Mouse (Mus musculus): Measurements from ENCODE around the gene Serpine3. TPM values are rescaled to one million over a fixed set of nuclear protein-coding genes. Genes with fewer than 3 reads are reported as not detected.

Gene Serpine3
- total RNA-seq (2021) (not detected), polyA plus RNA-seq (2012; rRNA removed) (not detected in 2 replicates)
- long read RNA-seq: 0 reads

- Histone ChIP-seq H3K4me3 (no peak within 1 kb of the TSS), H3K4me1 (ENCODE audit: control insufficient read depth, insufficient read depth, low read length) (no peaks in the 10 kb centered on the region), H3K36me3 (ENCODE audit: control insufficient read depth, insufficient read depth, low read length) (no peaks in the 10 kb centered on the region), H3K9ac (ENCODE audit: low read depth, low read length) (no peak within 1 kb of the TSS), H3K27me3 (ENCODE audit: control insufficient read depth, insufficient read depth, low read length) (no peaks in the 10 kb centered on the region), H3K79me2 (replicated peaks; ENCODE audit: control insufficient read depth, insufficient read depth, low read length) (no peaks in the 10 kb centered on the region), H3K27ac (no peak within 1 kb of the TSS)
- 84% methylated on average over 8 of the region's 8 CpGs for WGBS
- TF ChIP-seq POLR2A (IDR thresholded peaks at IDR 0.05; ENCODE audit: insufficient read depth, low read depth, low read length): no peak
- no peak for TF ChIP-seq CTCF (IDR thresholded peaks at IDR 0.05)
- TF ChIP-seq EP300 (IDR thresholded peaks at IDR 0.05; ENCODE audit: insufficient read depth, low read depth, low read length): no peak
- DNase-seq: no peak
- intact Hi-C loops (cut with DNase I): no loop called here
These were observed at the start of gene Serpine3 for GRCm38 (mm10) chr14:62663367-62663766. Serpine3 (plus strand) TSS chr14:62663667.

- Histone ChIP-seq H3K36me3 (ENCODE audit: control insufficient read depth, insufficient read depth, low read length) (no peaks in the 10 kb centered on the region), H3K27me3 (ENCODE audit: control insufficient read depth, insufficient read depth, low read length) (peaks cover 2% of the 10 kb centered on the region; the same call in 1 of the 2 replicates), H3K79me2 (replicated peaks; ENCODE audit: control insufficient read depth, insufficient read depth, low read length) (no peaks in the 10 kb centered on the region), H3K27ac (no peak overlapping the region), H3K9ac (ENCODE audit: low read depth, low read length) (no peak overlapping the region), H3K4me3 (no peak overlapping the region), H3K4me1 (ENCODE audit: control insufficient read depth, insufficient read depth, low read length) (no peaks in the 10 kb centered on the region)
- WGBS: 92% methylated on average over 3 of the region's 3 CpGs
- TF ChIP-seq CTCF (IDR thresholded peaks at IDR 0.05) (no peak), EP300 (IDR thresholded peaks at IDR 0.05; ENCODE audit: insufficient read depth, low read depth, low read length) (no peak), POLR2A (IDR thresholded peaks at IDR 0.05; ENCODE audit: insufficient read depth, low read depth, low read length) (no peak)
- intact Hi-C loops (cut with DNase I): no loop called here
- no peak for DNase-seq
These were observed 41.1 kb upstream of the Serpine3 start for GRCm38 (mm10) chr14:62622393-62622792.

- intact Hi-C loops (cut with DNase I): no loop called here
- Histone ChIP-seq H3K79me2 (replicated peaks; ENCODE audit: control insufficient read depth, insufficient read depth, low read length) (no peaks in the 10 kb centered on the region), H3K27me3 (ENCODE audit: control insufficient read depth, insufficient read depth, low read length) (no peaks in the 10 kb centered on the region), H3K9ac (ENCODE audit: low read depth, low read length) (no peak overlapping the region), H3K36me3 (ENCODE audit: control insufficient read depth, insufficient read depth, low read length) (no peaks in the 10 kb centered on the region), H3K4me3 (no peak overlapping the region), H3K27ac (no peak overlapping the region), H3K4me1 (ENCODE audit: control insufficient read depth, insufficient read depth, low read length) (no peaks in the 10 kb centered on the region)
- WGBS: 81% methylated on average over 5 of the region's 5 CpGs
- no peak for DNase-seq
- no peak for TF ChIP-seq POLR2A (IDR thresholded peaks at IDR 0.05; ENCODE audit: insufficient read depth, low read depth, low read length)
- TF ChIP-seq EP300 (IDR thresholded peaks at IDR 0.05; ENCODE audit: insufficient read depth, low read depth, low read length): no peak
- no peak for TF ChIP-seq CTCF (IDR thresholded peaks at IDR 0.05)
These were observed 35.5 kb upstream of the Serpine3 start for GRCm38 (mm10) chr14:62627951-62628350.

GRCm38 (mm10) chr14:62637436-62638344 lies 25.8 kb upstream of the Serpine3 start:
- H3K27ac ChIP-seq: no peak overlapping the region
- TF ChIP-seq CTCF (IDR thresholded peaks at IDR 0.05): no peak

GRCm38 (mm10) chr14:62638345-62638702 lies 25.1 kb upstream of the Serpine3 start:
- intact Hi-C loops (cut with DNase I): loop anchor here (5.0 kb wide), 2 partner anchors 119 to 339 kb away; no protein-coding TSS in a partner anchor
- WGBS: 45% methylated on average over 6 of the region's 6 CpGs
- Histone ChIP-seq H3K4me3 (no peak overlapping the region), H3K36me3 (ENCODE audit: control insufficient read depth, insufficient read depth, low read length) (no peaks in the 10 kb centered on the region), H3K9ac (ENCODE audit: low read depth, low read length) (no peak overlapping the region), H3K4me1 (ENCODE audit: control insufficient read depth, insufficient read depth, low read length) (peaks cover 2% of the 10 kb centered on the region), H3K27me3 (ENCODE audit: control insufficient read depth, insufficient read depth, low read length) (no peaks in the 10 kb centered on the region), H3K27ac (no peak overlapping the region), H3K79me2 (replicated peaks; ENCODE audit: control insufficient read depth, insufficient read depth, low read length) (no peaks in the 10 kb centered on the region)
- no peak for DNase-seq
- TF ChIP-seq EP300 (IDR thresholded peaks at IDR 0.05; ENCODE audit: insufficient read depth, low read depth, low read length): no peak
- no peak for TF ChIP-seq POLR2A (IDR thresholded peaks at IDR 0.05; ENCODE audit: insufficient read depth, low read depth, low read length)
- no peak for TF ChIP-seq CTCF (IDR thresholded peaks at IDR 0.05)

More at GRCm38 (mm10) chr14:62637436-62638344, 25.8 kb upstream of the Serpine3 start:
- H3K27me3 ChIP-seq (ENCODE audit: control insufficient read depth, insufficient read depth, low read length): no peaks in the 10 kb centered on the region
- peaks cover 2% of the 10 kb centered on the region for H3K4me1 ChIP-seq (ENCODE audit: control insufficient read depth, insufficient read depth, low read length)
- intact Hi-C loops (cut with DNase I): loop anchor here (5.0 kb wide), 2 partner anchors 120 to 340 kb away; no protein-coding TSS in a partner anchor
- no peak overlapping the region for H3K4me3 ChIP-seq
- no peak overlapping the region for H3K9ac ChIP-seq (ENCODE audit: low read depth, low read length)
- WGBS: 26% methylated on average over 9 of the region's 9 CpGs
- peak in 1 of 2 experiments; percentile 18 for DNase-seq
- H3K36me3 ChIP-seq (ENCODE audit: control insufficient read depth, insufficient read depth, low read length): no peaks in the 10 kb centered on the region
- H3K79me2 ChIP-seq (replicated peaks; ENCODE audit: control insufficient read depth, insufficient read depth, low read length): no peaks in the 10 kb centered on the region

GRCm38 (mm10) chr14:62639111-62639510 lies 24.4 kb upstream of the Serpine3 start:
- Histone ChIP-seq H3K79me2 (replicated peaks; ENCODE audit: control insufficient read depth, insufficient read depth, low read length) (no peaks in the 10 kb centered on the region), H3K4me1 (ENCODE audit: control insufficient read depth, insufficient read depth, low read length) (peaks cover 2% of the 10 kb centered on the region), H3K4me3 (no peak overlapping the region), H3K36me3 (ENCODE audit: control insufficient read depth, insufficient read depth, low read length) (no peaks in the 10 kb centered on the region), H3K27ac (no peak overlapping the region), H3K9ac (ENCODE audit: low read depth, low read length) (no peak overlapping the region), H3K27me3 (ENCODE audit: control insufficient read depth, insufficient read depth, low read length) (no peaks in the 10 kb centered on the region)
- WGBS: 38% methylated on average over 6 of the region's 6 CpGs
- intact Hi-C loops (cut with DNase I): loop anchor here (5.0 kb wide), 2 partner anchors 118 to 338 kb away; no protein-coding TSS in a partner anchor
- DNase-seq: peak in 1 of 2 experiments; percentile 45
- TF ChIP-seq POLR2A (IDR thresholded peaks at IDR 0.05; ENCODE audit: insufficient read depth, low read depth, low read length) (no peak), CTCF (IDR thresholded peaks at IDR 0.05) (peak; percentile 74), EP300 (IDR thresholded peaks at IDR 0.05; ENCODE audit: insufficient read depth, low read depth, low read length) (0 out of 2 replicates have a peak, but pooled peaks have one; percentile 51)

Data from heart, adult 2 months (tissue).